Mouse (Mus musculus) liver, embryonic 14.5 days (tissue): ENCODE measurements at regions not wholly inside any gene's neighbourhood (a gene's known extent, or its start where the extent isn't known, plus 50 kb on each side); places are given as distances from the start of the nearest gene placed in this dataset.

Experiments
- ATAC-seq: fragments of 200-750 bp; cut with Nextera tagmentation; 2 replicates; pipeline ENCODE4 v1.8.0; 2017; ENCODE audit warnings: moderate number of reproducible peaks, mild to moderate bottlenecking, moderate library complexity; ENCODE audit not compliant: insufficient read depth
- DNase-seq, 3 experiments: peaks; one replicate each; pipeline ENCODE4 v3.0.0-alpha.2; 2012 to 2013; ENCODE audit warnings: low read depth in 3 of 3, low spot score in 3 of 3
- H3K27ac ChIP-seq: fragments of 300-500 bp; sonication (generic); 2 replicates; pipeline ENCODE4 v1.5.1; 2014; ENCODE audit warnings: moderate library complexity, mild to moderate bottlenecking, control low read depth, inconsistent platforms
- H3K27me3 ChIP-seq: fragments of 300-500 bp; sonication (generic); 2 replicates; pipeline ENCODE4 v1.6.1; 2014; ENCODE audit warnings: mild to moderate bottlenecking, low read length, moderate library complexity; ENCODE audit not compliant: control insufficient read depth, insufficient read depth
- H3K36me3 ChIP-seq: fragments of 300-500 bp; sonication (generic); replicated peaks from 2 replicates; pipeline ENCODE4 v1.6.1; 2014; ENCODE audit warnings: low read depth; ENCODE audit not compliant: control insufficient read depth, insufficient read depth
- H3K4me1 ChIP-seq, 2 experiments: fragments of 200-500 bp in 1 of 2; fragments of 300-500 bp in 1 of 2; sonication (generic) in 1 of 2; replicated peaks; 2 replicates each; pipeline ENCODE4 v1.6.1; 2012 to 2014; ENCODE audit warnings: antibody characterized with exemption in 1 of 2, inconsistent platforms in 1 of 2, low read length in 1 of 2; ENCODE audit not compliant: control insufficient read depth in 2 of 2, insufficient read depth in 2 of 2
- H3K4me2 ChIP-seq: fragments of 300-500 bp; sonication (generic); 2 replicates; pipeline ENCODE4 v1.6.1; 2014; ENCODE audit warnings: low read depth, mild to moderate bottlenecking, control low read depth, moderate library complexity
- H3K4me3 ChIP-seq, 2 experiments: fragments of 200-500 bp in 1 of 2; fragments of 300-500 bp in 1 of 2; sonication (generic) in 1 of 2; 2 replicates each; pipeline ENCODE4 v1.5.1; 2012 to 2014; ENCODE audit warnings: low read depth in 2 of 2, low read length in 2 of 2, mild to moderate bottlenecking in 2 of 2, control low read depth in 1 of 2, inconsistent platforms in 1 of 2, moderate library complexity in 1 of 2; ENCODE audit not compliant: insufficient read depth in 1 of 2
- H3K9ac ChIP-seq: fragments of 300-500 bp; sonication (generic); replicated peaks from 2 replicates; pipeline ENCODE4 v1.6.1; 2014; ENCODE audit warnings: mild to moderate bottlenecking, control low read depth, moderate library complexity
- H3K9me3 ChIP-seq: fragments of 300-500 bp; sonication (generic); 2 replicates; pipeline ENCODE4 v1.6.1; 2016; ENCODE audit warnings: low read length, mixed read lengths; ENCODE audit not compliant: control insufficient read depth
- CTCF ChIP-seq: IDR thresholded peaks from 2 replicates; pipeline ENCODE4 v1.5.1; 2016; ENCODE audit warnings: antibody characterized with exemption, low read depth, control low read depth
- EP300 ChIP-seq: IDR thresholded peaks from 2 replicates; pipeline ENCODE4 v1.6.1; 2016; ENCODE audit warnings: antibody characterized with exemption, low read depth
- WGBS: fragments of 180-500 bp; shearing (Covaris S2); extraction: QIAGEN DNeasy Blood & Tissue Kit; methylation state at CpG from one replicate; pipeline ENCODE4 v1.1.7; 2014; ENCODE audit not compliant: insufficient replicate concordance; 5-methylcytosine and 5-hydroxymethylcytosine counted together

DNA sequence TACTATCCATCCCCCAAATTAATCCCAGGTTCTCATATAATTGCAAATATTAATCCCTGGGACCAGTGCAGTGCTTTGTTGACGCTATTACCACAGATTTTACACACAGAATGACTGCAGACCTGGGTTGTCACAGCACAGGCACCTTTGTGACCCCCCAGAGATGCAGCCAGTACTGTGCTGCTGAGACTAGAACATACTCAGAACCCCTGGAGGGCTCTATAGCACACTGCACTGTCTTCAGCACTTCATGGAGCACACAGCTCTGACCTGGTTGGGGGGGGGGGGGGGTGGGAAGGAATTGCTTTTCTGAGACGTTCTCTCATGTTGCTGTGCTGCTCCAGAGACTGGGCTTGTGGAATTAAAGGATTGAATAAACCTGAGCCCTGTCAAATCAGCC, 154.9 kb upstream of the Gm34302 start:
- 20% methylated on average over 2 of the region's 2 CpGs for WGBS
- no peaks in the 10 kb centered on the region for H3K4me1 ChIP-seq
- ATAC-seq = no peak
- no peaks in the 10 kb centered on the region for H3K36me3 ChIP-seq
- H3K9me3 ChIP-seq = no peaks in the 10 kb centered on the region
- H3K9ac ChIP-seq = no peak overlapping the region
- no peak for DNase-seq
- H3K27me3 ChIP-seq = no peaks in the 10 kb centered on the region
- H3K27ac ChIP-seq = no peak overlapping the region
- no peak for TF ChIP-seq EP300
- no peak for TF ChIP-seq CTCF
- H3K4me3 ChIP-seq = no peak overlapping the region
- no peak overlapping the region for H3K4me2 ChIP-seq

DNA sequence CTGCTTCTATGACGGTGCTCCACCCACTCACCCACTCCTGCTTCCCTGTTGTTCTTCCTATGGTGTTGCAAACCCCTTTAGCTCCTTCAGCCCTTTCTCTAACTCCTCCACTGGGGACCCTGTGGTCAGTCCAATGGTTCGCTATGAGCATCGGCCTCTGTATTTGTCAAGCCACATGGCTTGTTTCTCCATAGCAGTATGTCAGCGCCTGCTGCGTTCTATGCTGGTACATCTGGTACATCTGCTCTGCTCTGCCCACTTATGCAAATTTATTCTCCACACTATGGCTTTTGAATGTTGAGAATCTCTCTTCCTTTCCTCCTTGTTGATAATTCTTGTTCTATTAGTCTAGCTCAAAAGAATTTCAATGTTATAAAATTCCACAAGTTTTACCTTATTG, 154.2 kb upstream of the Gm34302 start:
- Histone ChIP-seq H3K4me1 (no peaks in the 10 kb centered on the region), H3K4me3 (no peak overlapping the region), H3K27me3 (no peaks in the 10 kb centered on the region), H3K9me3 (no peaks in the 10 kb centered on the region), H3K4me2 (no peak overlapping the region), H3K27ac (no peak overlapping the region), H3K9ac (no peak overlapping the region), H3K36me3 (no peaks in the 10 kb centered on the region)
- DNase-seq = no peak
- no peak for TF ChIP-seq CTCF
- TF ChIP-seq EP300 = no peak
- WGBS = 69% methylated on average over 5 of the region's 5 CpGs
- ATAC-seq = no peak

GRCm38 (mm10) chr3:63627724-63628123, 144.0 kb upstream of the Gm34302 start:
- Histone ChIP-seq H3K36me3 (no peaks in the 10 kb centered on the region), H3K4me3 (no peak overlapping the region), H3K4me1 (no peaks in the 10 kb centered on the region), H3K4me2 (no peak overlapping the region), H3K9me3 (no peaks in the 10 kb centered on the region), H3K9ac (no peak overlapping the region), H3K27me3 (no peaks in the 10 kb centered on the region), H3K27ac (no peak overlapping the region)
- ATAC-seq (no peak), DNase-seq (no peak)
- WGBS = 50% methylated on average over 5 of the region's 5 CpGs
- no peak for TF ChIP-seq CTCF
- no peak for TF ChIP-seq EP300

GRCm38 (mm10) chr3:63616127-63616526, 132.4 kb upstream of the Gm34302 start:
- Histone ChIP-seq H3K9ac (no peak overlapping the region), H3K27me3 (no peaks in the 10 kb centered on the region), H3K27ac (no peak overlapping the region), H3K9me3 (no peaks in the 10 kb centered on the region), H3K36me3 (no peaks in the 10 kb centered on the region), H3K4me2 (no peak overlapping the region), H3K4me1 (no peaks in the 10 kb centered on the region), H3K4me3 (no peak overlapping the region)
- ATAC-seq (no peak), DNase-seq (no peak)
- TF ChIP-seq CTCF (no peak), EP300 (no peak)
- 33% methylated on average over 5 of the region's 5 CpGs for WGBS

DNA sequence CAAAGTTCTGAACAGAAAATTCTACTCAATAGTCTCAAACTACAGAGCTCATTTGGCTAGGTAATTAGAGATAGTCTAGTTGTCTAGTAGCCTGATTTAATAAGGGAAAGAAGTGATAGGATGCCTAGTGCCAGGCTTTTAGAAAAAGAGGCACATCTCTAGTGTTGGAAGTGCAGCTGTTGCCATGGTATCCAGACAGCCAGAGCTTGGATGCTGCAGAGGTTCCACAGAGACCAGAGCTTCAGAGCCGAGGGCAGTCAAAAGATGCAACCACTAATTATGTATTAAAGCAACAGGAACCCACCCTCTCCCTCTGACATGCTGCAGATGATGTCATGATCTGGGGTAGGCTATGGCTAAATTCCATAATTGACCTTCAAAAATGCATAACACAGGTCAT, 130.0 kb upstream of the Gm34302 start:
- H3K4me1 ChIP-seq = no peaks in the 10 kb centered on the region
- no peak overlapping the region for H3K4me2 ChIP-seq
- H3K27me3 ChIP-seq = no peaks in the 10 kb centered on the region
- TF ChIP-seq CTCF = no peak
- TF ChIP-seq EP300 = no peak
- H3K9ac ChIP-seq = no peak overlapping the region
- WGBS = 47% methylated on average over 1 of the region's 1 CpGs
- DNase-seq (no peak), ATAC-seq (no peak)
- H3K36me3 ChIP-seq = no peaks in the 10 kb centered on the region
- H3K4me3 ChIP-seq = no peak overlapping the region
- no peaks in the 10 kb centered on the region for H3K9me3 ChIP-seq
- H3K27ac ChIP-seq = no peak overlapping the region
